27 mouse cellular contexts compared by ENCODE assay signal in the genomic region with DNA sequence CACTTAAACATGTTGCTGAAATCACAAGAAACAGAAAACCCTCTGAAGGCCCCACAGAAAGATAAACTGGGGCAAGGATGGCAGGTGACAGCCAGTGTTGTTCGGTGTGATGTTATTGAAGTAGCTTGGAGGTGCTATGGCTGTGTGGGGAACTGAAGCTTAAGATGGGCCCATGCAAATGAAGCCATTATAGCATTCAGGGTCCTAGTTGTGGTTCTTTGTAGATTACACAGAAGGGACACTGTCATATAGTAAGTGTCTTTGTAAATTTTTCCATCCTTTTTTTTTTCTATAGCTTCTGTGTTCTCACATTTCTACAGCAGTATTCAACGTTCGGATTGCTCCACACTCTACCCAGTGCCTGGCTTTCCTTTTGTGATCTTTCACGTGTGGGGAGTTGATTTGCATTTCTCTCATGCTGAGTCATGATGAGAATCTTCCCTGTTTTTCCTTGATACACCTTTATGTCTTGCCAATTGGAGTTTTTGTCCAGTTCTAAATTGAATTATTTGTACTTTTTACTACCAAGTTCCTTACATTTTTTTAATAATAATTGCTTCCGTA.
DNase-seq lines count a peak whose midpoint lies in the region; ATAC-seq and TF ChIP-seq lines count a peak whose summit lies in the region.
"Had no signal": no experiment of that assay in that cellular context is flagged by ENCODE, and none has a peak within 500 bp of the region (broad histone marks: within the 10 kb centered on the region; RNA-seq: fewer than 3 reads in every experiment).

No protein-coding gene starts in this region.

- no peak overlapping the region for H3K4me3 ChIP-seq in midbrain, embryonic 11.5 days (ENCODE audit: low read depth, low read length)
- no peak overlapping the region for H3K4me3 ChIP-seq in midbrain, embryonic 10.5 days
- H3K4me3 ChIP-seq in CH12.LX (replicated peaks in 1 of 3; ENCODE audit: low read depth in 2 of 3, low read length in 2 of 3, poor library complexity in 1 of 3), result no peak overlapping the region
- H3K4me3 ChIP-seq: embryonic facial prominence, embryonic 13.5 days; embryonic facial prominence, embryonic 15.5 days; erythroblast, embryonic 14.5 days; forebrain, embryonic 10.5 days; forebrain, embryonic 12.5 days had no signal

- no peaks in the 10 kb centered on the region for H3K27me3 ChIP-seq in midbrain, embryonic 11.5 days (ENCODE audit: control insufficient read depth, insufficient read depth, low read length)
- H3K27me3 ChIP-seq in midbrain, embryonic 10.5 days (ENCODE audit: low read depth, poor library complexity, severe bottlenecking), result no peaks in the 10 kb centered on the region
- H3K27me3 ChIP-seq in CH12.LX (replicated peaks), result no peaks in the 10 kb centered on the region
- H3K27me3 ChIP-seq: embryonic facial prominence, embryonic 13.5 days; embryonic facial prominence, embryonic 15.5 days; forebrain, embryonic 12.5 days; Patski had no signal

- dilution Hi-C loops in CH12.LX (cut with MboI; ENCODE audit: extremely low pct_ligation_motif_present, extremely low pct_unique_long_range_greater_than_20kb, low sequenced_read_pairs), result no loop called here

- TF ChIP-seq RAD21 in CH12.LX (IDR thresholded peaks at IDR 0.05; ENCODE audit: low read depth, low read length), result no peak

- H3K79me2 ChIP-seq in CH12.LX (replicated peaks; ENCODE audit: control insufficient read depth, extremely low read depth, insufficient read depth, poor library complexity, severe bottlenecking), result no peaks in the 10 kb centered on the region

- no peak overlapping the region for H3K4me2 ChIP-seq in midbrain, embryonic 11.5 days
- peak overlapping the region; percentile 65 for H3K4me2 ChIP-seq in CH12.LX (ENCODE audit: insufficient read depth, low read depth, poor library complexity, severe bottlenecking)
- H3K4me2 ChIP-seq: embryonic facial prominence, embryonic 13.5 days; embryonic facial prominence, embryonic 15.5 days; forebrain, embryonic 12.5 days had no signal

- DNase-seq in midbrain, embryonic 11.5 days (ENCODE audit: low spot score, missing footprints), result peak; percentile 47
- no peak for DNase-seq in midbrain, embryonic 10.5 days (ENCODE audit: low spot score)
- DNase-seq in CH12.LX (ENCODE audit: extremely low read depth), result peak; percentile 62
- DNase-seq in R1 (ENCODE audit: low read depth, low spot score), result peak; percentile 41
- DNase-seq in right cerebral cortex, postnatal 10 days (ENCODE audit: low spot score in 2 of 2), result no peak
- DNase-seq in left cerebral cortex, postnatal 36 days (ENCODE audit: low spot score in 2 of 2), result no peak
- DNase-seq: adrenal gland, adult 2 months; adrenal gland, postnatal 10 days; adrenal gland, postnatal 25 days; B cell, adult 2 months; cerebellum, adult 11 months; cerebellum, adult 18-20 months; cerebellum, adult 8-10 months; cerebellum, adult 9-11 months; cerebellum, postnatal 14 days; cerebellum, postnatal 36 days; embryo, embryonic 11 days had no signal

- intact Hi-C loops in left cerebral cortex, postnatal 36 days (cut with DNase I), result no loop called here

- in situ Hi-C loops in CH12.LX (cut with MboI; ENCODE audit: low pct_ligation_motif_present, low pct_unique_long_range_greater_than_20kb, low sequenced_read_pairs), result no loop called here

- no peak overlapping the region for H3K27ac ChIP-seq in midbrain, embryonic 11.5 days (ENCODE audit: low read depth, low read length)
- H3K27ac ChIP-seq in midbrain, embryonic 10.5 days (replicated peaks), result no peak overlapping the region
- peak overlapping the region; percentile 50; the same call in 1 of the 2 replicates for H3K27ac ChIP-seq in CH12.LX (ENCODE audit: insufficient read depth, low read depth)
- H3K27ac ChIP-seq: embryonic facial prominence, embryonic 13.5 days; embryonic facial prominence, embryonic 15.5 days; forebrain, embryonic 10.5 days; forebrain, embryonic 12.5 days had no signal

- H3K36me3 ChIP-seq in midbrain, embryonic 11.5 days (ENCODE audit: control insufficient read depth, insufficient read depth, low read length), result no peaks in the 10 kb centered on the region
- H3K36me3 ChIP-seq in midbrain, embryonic 10.5 days, result no peaks in the 10 kb centered on the region
- no peaks in the 10 kb centered on the region for H3K36me3 ChIP-seq in CH12.LX (replicated peaks in 1 of 2; ENCODE audit: control insufficient read depth in 1 of 2, insufficient read depth in 1 of 2, low read length in 1 of 2)
- H3K36me3 ChIP-seq: embryonic facial prominence, embryonic 13.5 days; embryonic facial prominence, embryonic 15.5 days; forebrain, embryonic 10.5 days; forebrain, embryonic 12.5 days; G1E had no signal

- no peak for TF ChIP-seq CTCF in CH12.LX (conservative IDR thresholded peaks at IDR 0.05 in 1 of 2, IDR thresholded peaks at IDR 0.05 in 1 of 2; ENCODE audit: low read depth in 2 of 2, low read length in 2 of 2)

- WGBS in midbrain, embryonic 11.5 days, result 77% methylated on average over 5 of the region's 5 CpGs
- 82% methylated on average over 5 of the region's 5 CpGs for WGBS in midbrain, embryonic 10.5 days

- H3K4me1 ChIP-seq in midbrain, embryonic 11.5 days (ENCODE audit: control insufficient read depth, insufficient read depth, low read length), result no peaks in the 10 kb centered on the region
- no peaks in the 10 kb centered on the region for H3K4me1 ChIP-seq in midbrain, embryonic 10.5 days
- H3K4me1 ChIP-seq in CH12.LX (ENCODE audit: control insufficient read depth in 1 of 2, insufficient read depth in 2 of 2), result peaks cover 6 to 34% of the 10 kb centered on the region in 2 experiments
- H3K4me1 ChIP-seq: embryonic facial prominence, embryonic 13.5 days; embryonic facial prominence, embryonic 15.5 days; forebrain, embryonic 10.5 days; forebrain, embryonic 12.5 days had no signal

- ATAC-seq in midbrain, embryonic 11.5 days (ENCODE audit: low FRiP score), result no peak
- ATAC-seq: CD4-positive, CD25-positive, alpha-beta regulatory T cell, adult 4 months; forebrain, embryonic 14.5 days; forebrain, embryonic 16.5 days; Patski had no signal

- TF ChIP-seq POLR2A in CH12.LX (IDR thresholded peaks at IDR 0.05; ENCODE audit: low read depth, low read length), result no peak

- peak; percentile 89 for TF ChIP-seq EP300 in CH12.LX (IDR thresholded peaks at IDR 0.05; ENCODE audit: low read length)

- no peaks in the 10 kb centered on the region for H3K9me3 ChIP-seq in midbrain, embryonic 11.5 days (ENCODE audit: control insufficient read depth, low read length)
- no peaks in the 10 kb centered on the region for H3K9me3 ChIP-seq in midbrain, embryonic 10.5 days (replicated peaks)
- peaks cover 4% of the 10 kb centered on the region for H3K9me3 ChIP-seq in CH12.LX (replicated peaks; ENCODE audit: low read length)
- H3K9me3 ChIP-seq: embryonic facial prominence, embryonic 13.5 days; embryonic facial prominence, embryonic 15.5 days; forebrain, embryonic 10.5 days; forebrain, embryonic 12.5 days had no signal

- no peak overlapping the region for H3K9ac ChIP-seq in midbrain, embryonic 11.5 days (ENCODE audit: low read length)
- H3K9ac ChIP-seq in CH12.LX (ENCODE audit: insufficient read depth, low read depth), result peak overlapping the region; percentile 18
- H3K9ac ChIP-seq: embryonic facial prominence, embryonic 13.5 days; embryonic facial prominence, embryonic 15.5 days; forebrain, embryonic 12.5 days had no signal

TF ChIP-seq in CH12.LX, 34 proteins besides CTCF, POLR2A, EP300 and RAD21:
- TF ChIP-seq BHLHE40 (IDR thresholded peaks at IDR 0.05; ENCODE audit: low read depth, low read length) (peak; percentile 82), ZNF384 (IDR thresholded peaks at IDR 0.05; ENCODE audit: low read depth, low read length) (peak; percentile 93), USF1 (IDR thresholded peaks at IDR 0.05; ENCODE audit: low read depth, low read length) (no peak), HCFC1 (IDR thresholded peaks at IDR 0.05; ENCODE audit: low read depth, low read length) (no peak), CHD2 (IDR thresholded peaks at IDR 0.05; ENCODE audit: low read length) (0 out of 2 replicates have a peak, but pooled peaks have one; percentile 12), TCF12 (IDR thresholded peaks at IDR 0.05; ENCODE audit: low read depth, low read length) (0 out of 2 replicates have a peak, but pooled peaks have one; percentile 17), ETS1 (conservative IDR thresholded peaks at IDR 0.05; ENCODE audit: low read depth, low read length) (peak; percentile 56), ZMIZ1 (IDR thresholded peaks at IDR 0.05; ENCODE audit: low read depth, low read length) (no peak), MEF2A (IDR thresholded peaks at IDR 0.05; ENCODE audit: borderline replicate concordance, low read depth, low read length) (peak; percentile 54; the same call in 1 of the 2 replicates), MAX (IDR thresholded peaks at IDR 0.05; ENCODE audit: low read length) (no peak), IRF4 (IDR thresholded peaks at IDR 0.05; ENCODE audit: low read depth, low read length) (peak; percentile 78), JUND (conservative IDR thresholded peaks at IDR 0.05; ENCODE audit: low read depth, low read length) (peak; percentile 85), MYC (IDR thresholded peaks at IDR 0.05; ENCODE audit: low read depth, low read length) (0 out of 2 replicates have a peak, but pooled peaks have one; percentile 9), MAFK (IDR thresholded peaks at IDR 0.05; ENCODE audit: insufficient replicate concordance, low read length) (peak; percentile 48; the same call in 1 of the 2 replicates), JUN (IDR thresholded peaks at IDR 0.05; ENCODE audit: insufficient read depth, low read depth, low read length) (peak; percentile 86)
TF ChIP-seq in CH12.LX: peak in this region for 11.

Comparison
In these comparisons a context has a peak if more than half of its experiments do, and no peak if none do; other contexts are left out.
1. DNase-seq: peak in midbrain, embryonic 11.5 days (single experiment), CH12.LX (single experiment) and R1 (single experiment); none in midbrain, embryonic 10.5 days (single experiment), right cerebral cortex, postnatal 10 days (0 of 2) and left cerebral cortex, postnatal 36 days (0 of 2).